Mouse (Mus musculus) T-helper 17 cell (primary cell): ENCODE measurements around the gene Ninj2.

Experiments
- in situ Hi-C, 2 experiments: fragments of 300-600 bp; cut with MboI, MseI; formaldehyde crosslinking; loops; 1 replicate in 1 of 2; 2 replicates in 1 of 2; pipeline ENCODE4 v1.15.1; 2025; ENCODE audit warnings: high pct_unique_total_duplicates in 2 of 2

Ninj2 gene

DNA sequence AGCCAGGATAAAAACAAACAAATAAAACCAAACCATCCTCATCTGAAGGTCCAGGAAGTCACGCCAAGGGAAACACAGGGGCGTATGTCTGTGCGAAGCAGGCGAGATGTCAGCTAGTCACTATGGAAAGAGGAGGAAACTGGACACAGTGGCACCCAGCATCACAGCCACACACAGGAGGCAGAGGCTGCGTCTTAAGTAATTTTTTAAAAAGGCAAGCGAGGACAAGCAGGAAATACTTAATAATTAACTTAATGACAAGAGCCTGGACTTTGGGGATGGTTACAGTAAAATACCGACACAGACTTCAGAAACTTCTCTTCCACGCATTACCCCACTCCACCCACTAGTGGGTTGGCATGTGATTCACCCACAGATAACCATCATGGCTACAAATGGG lies 149.4 kb downstream of the Ninj2 start:
- in situ Hi-C loops: no loop called here

DNA sequence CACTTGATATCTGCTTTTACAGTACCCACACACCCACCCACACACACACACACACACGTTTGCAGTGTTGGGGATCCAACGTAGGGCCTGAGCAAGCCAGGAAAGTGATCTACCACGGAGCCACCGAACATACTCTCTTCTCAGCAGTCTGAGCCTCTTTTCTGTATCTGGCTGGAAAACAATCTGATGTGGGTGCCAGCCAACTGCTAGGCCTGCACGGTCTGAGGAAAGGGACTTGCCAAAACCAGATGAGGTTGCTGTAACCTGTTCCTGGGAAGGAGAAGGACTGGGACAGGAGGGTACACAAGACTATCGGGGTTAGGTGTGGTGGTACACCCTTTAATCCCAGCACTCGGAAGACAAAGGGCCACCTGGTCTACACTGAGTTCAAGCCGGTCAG lies 150.1 kb downstream of the Ninj2 start:
- in situ Hi-C loops: no loop called here

DNA sequence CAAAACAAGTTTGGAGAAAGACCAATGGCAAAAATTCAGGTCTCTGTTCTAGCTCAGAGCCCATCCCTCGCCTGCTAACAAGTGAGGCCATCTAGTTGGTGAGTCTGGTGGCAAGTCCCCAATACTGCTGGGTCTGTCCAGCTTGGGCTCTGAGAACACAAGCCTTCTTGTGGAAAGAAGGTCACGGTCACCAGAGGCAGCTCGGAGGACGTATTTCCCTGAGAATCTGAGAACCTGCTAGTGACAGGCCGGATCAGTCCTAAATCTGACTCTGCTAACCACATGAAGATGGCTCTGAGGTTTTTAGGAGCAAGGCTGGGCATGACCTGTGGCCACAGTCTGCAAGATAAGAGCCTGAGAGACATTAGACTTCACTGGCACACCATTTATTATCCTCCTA lies 153.5 kb downstream of the Ninj2 start:
- in situ Hi-C loops: no loop called here

DNA sequence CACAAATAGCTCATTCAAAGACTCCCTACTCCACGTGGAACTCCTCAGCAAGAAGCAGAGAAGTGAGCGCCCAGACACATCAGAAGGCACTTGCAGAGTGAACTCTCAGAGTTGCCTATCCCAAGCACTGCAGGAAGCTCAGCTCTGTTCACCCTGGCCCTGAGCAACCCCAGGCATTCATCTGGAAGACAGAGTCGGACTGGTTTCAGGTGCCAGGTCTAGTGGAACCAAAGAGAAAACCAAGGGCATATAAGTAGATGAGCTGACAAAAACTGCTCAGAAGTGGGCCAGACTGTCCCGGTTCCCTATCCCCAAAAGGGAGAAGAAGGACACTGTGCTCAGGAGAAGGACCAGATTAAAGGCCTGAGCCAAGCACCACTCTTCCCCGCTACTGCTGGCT lies 156.7 kb downstream of the Ninj2 start:
- in situ Hi-C loops: no loop called here
